Mouse (Mus musculus) hindbrain, embryonic 12.5 days (tissue): ENCODE results near the gene Tmem191c. TPM values are rescaled to one million over a fixed set of nuclear protein-coding genes. Genes with fewer than 3 reads are reported as not detected.

ENCODE experiments used
- ATAC-seq: fragments of 200-750 bp; cut with Nextera tagmentation; 2 replicates; pipeline ENCODE4 v1.8.0; 2017; ENCODE audit warnings: moderate TSS enrichment; ENCODE audit not compliant: low FRiP score
- H3K27ac ChIP-seq: fragments of 300-500 bp; sonication (generic); 2 replicates; pipeline ENCODE4 v1.5.1; 2016; ENCODE audit warnings: mild to moderate bottlenecking
- H3K27me3 ChIP-seq: fragments of 300-500 bp; sonication (generic); 2 replicates; pipeline ENCODE4 v1.6.1; 2016; ENCODE audit warnings: mild to moderate bottlenecking
- H3K36me3 ChIP-seq: fragments of 300-500 bp; sonication (generic); 2 replicates; pipeline ENCODE4 v1.6.1; 2016; ENCODE audit warnings: mild to moderate bottlenecking
- H3K4me1 ChIP-seq: fragments of 300-500 bp; sonication (generic); 2 replicates; pipeline ENCODE4 v1.6.1; 2016
- H3K4me2 ChIP-seq: fragments of 300-500 bp; sonication (generic); replicated peaks from 2 replicates; pipeline ENCODE4 v1.6.1; 2016; ENCODE audit warnings: mild to moderate bottlenecking
- H3K4me3 ChIP-seq: fragments of 300-500 bp; sonication (generic); 2 replicates; pipeline ENCODE4 v1.5.1; 2016; ENCODE audit warnings: mild to moderate bottlenecking
- H3K9ac ChIP-seq: fragments of 300-500 bp; sonication (generic); 2 replicates; pipeline ENCODE4 v1.6.1; 2016; ENCODE audit warnings: mild to moderate bottlenecking, moderate library complexity
- H3K9me3 ChIP-seq: fragments of 300-500 bp; sonication (generic); replicated peaks from 2 replicates; pipeline ENCODE4 v1.6.1; 2016; ENCODE audit warnings: mild to moderate bottlenecking
- WGBS: fragments of 180-500 bp; shearing (Covaris S2); methylation state at CpG from one replicate; pipeline ENCODE4 v1.1.7; 2016; 5-methylcytosine and 5-hydroxymethylcytosine counted together
- polyA plus RNA-seq: library from polyadenylated mRNA; unstranded; fragments of >200 nt; fragmentation: Nextera tagmentation; extraction: Ambion mirVana; gene quantifications from 2 replicates; pipeline ENCODE4 v1.2.1, GENCODE M21; 2016

Tmem191c gene
- polyA plus RNA-seq, 1 experiment from 2014 or later, result 19.6 TPM

DNA sequence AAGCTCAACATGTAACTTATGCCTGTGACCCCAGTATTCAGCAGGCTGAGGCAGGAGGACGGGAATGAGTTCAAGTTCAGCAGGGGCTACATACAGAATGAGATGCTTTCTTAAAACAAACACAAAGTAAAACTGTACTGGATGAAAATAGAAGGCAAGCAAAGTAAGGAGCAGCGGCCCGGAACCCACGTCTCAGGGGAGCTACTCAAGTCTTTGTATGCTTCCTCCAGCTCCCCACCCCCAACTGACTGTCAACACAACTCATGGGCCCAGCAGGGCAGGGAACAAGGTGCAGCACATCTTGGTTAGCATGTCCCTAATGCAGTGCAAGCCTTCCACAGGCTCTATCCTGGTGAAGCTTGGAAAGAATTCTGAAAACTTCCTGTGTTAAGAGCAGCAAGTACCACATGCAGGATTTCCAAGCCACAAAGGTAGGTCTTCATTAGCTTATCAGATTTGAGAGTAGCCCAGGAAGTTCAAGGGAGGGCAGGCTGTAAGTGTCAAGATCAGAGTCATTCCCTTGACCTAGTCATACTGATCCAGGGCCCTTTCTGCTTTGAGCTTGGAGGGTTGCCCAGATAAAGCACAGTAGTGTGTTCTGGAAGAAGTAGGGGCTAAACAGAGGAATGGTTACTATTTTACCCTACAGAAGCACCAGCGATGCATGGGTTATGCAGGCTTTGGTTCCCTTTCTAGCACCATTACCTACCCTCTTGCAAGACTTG, 27.8 kb downstream of the Tmem191c start:
- Histone ChIP-seq H3K27ac (no peak overlapping the region), H3K9me3 (no peaks in the 10 kb centered on the region), H3K36me3 (peaks cover 89% of the 10 kb centered on the region), H3K9ac (no peak overlapping the region), H3K4me1 (no peaks in the 10 kb centered on the region), H3K4me2 (no peak overlapping the region), H3K4me3 (no peak overlapping the region), H3K27me3 (no peaks in the 10 kb centered on the region)
- WGBS, result 76% methylated on average over 5 of the region's 5 CpGs
- ATAC-seq, result no peak

DNA sequence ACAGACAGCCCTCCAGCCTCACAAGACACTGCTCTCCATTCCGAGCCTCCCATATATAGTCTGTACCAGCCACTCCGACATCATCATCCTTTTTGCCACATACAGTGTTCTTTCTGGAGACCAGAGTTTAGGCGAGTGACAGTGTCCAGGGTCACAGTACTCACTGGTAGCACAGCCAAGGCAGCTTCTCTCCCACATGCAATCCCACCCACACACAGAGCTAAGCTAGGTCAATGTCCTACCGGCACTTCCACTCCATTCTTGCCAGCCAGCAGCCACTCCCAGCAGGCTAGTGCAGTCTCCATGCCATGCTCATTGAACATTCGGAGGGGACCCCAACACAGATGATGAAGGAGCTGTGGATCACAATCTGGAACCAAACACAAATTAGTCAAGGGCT, 31.6 kb downstream of the Tmem191c start:
- H3K36me3 ChIP-seq, result peaks cover 86% of the 10 kb centered on the region
- no peaks in the 10 kb centered on the region for H3K9me3 ChIP-seq
- 94% methylated on average over 5 of the region's 5 CpGs for WGBS
- no peaks in the 10 kb centered on the region for H3K4me1 ChIP-seq
- no peaks in the 10 kb centered on the region for H3K27me3 ChIP-seq
- H3K9ac ChIP-seq, result no peak overlapping the region
- no peak overlapping the region for H3K27ac ChIP-seq
- no peak overlapping the region for H3K4me3 ChIP-seq
- H3K4me2 ChIP-seq, result no peak overlapping the region
- no peak for ATAC-seq

DNA sequence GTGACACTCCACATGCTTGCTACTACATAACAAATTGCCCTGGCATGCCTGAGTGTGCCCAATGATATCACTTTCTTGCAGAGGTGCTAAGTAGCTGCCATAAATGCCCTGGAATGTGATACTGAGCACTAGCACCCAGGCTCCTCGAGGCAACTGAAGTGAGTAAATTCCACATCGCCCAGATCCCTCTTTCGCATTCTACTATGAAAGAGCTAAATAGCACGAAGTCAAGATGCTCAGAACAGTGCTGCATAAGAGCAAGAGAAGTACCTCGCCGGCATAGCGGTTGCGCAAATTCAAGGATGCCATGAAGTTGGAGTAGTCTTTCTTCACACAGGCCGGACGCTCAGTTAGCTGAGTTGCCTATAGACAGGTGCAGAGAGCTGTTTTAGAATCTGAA, 33.2 kb downstream of the Tmem191c start:
- Histone ChIP-seq H3K27me3 (no peaks in the 10 kb centered on the region), H3K4me3 (no peak overlapping the region), H3K9ac (no peak overlapping the region), H3K27ac (no peak overlapping the region), H3K9me3 (no peaks in the 10 kb centered on the region), H3K4me1 (no peaks in the 10 kb centered on the region), H3K4me2 (no peak overlapping the region), H3K36me3 (peaks cover 84% of the 10 kb centered on the region)
- no peak for ATAC-seq
- WGBS, result 94% methylated on average over 10 of the region's 10 CpGs

DNA sequence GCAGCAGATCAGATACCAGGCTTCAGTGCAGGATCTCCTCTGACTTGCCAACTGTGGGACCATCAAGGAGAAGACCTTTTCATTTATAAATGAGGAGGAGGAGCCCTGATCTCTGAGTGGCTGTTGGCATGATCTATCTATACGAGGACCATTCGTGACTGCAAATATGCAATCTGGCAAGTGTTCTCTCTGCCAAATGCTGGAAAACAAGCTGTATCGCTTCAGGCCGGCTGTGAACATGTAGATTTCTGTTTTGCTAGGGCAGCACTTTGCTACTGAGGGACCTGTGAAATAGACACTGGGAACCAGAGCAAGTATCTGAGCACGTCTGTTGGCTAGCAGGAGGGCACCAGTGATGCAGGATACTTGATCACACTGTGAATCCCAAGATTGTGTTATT, 36.7 kb downstream of the Tmem191c start:
- no peaks in the 10 kb centered on the region for H3K4me1 ChIP-seq
- WGBS, result 91% methylated on average over 5 of the region's 5 CpGs

DNA sequence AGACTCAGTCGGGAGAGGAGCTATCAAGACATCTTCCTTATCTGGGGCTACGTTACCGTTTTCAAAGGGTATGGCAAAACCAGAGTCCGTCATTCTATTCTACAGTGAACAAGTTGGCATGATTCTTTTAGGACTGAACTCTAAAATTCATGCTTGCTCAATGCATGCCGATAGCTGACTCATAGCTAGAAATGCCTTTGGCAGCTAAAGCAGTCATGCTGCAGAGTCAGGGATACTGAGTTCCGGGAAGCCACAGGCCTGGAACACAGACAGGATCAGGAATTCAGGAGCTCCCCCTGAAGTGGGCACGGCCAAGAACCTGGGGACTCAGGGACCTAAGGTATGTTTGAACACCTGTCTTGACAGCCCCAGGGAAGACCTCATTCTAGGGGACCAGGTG, 40.7 kb downstream of the Tmem191c start:
- no peak overlapping the region for H3K9ac ChIP-seq
- no peaks in the 10 kb centered on the region for H3K9me3 ChIP-seq
- H3K4me1 ChIP-seq, result no peaks in the 10 kb centered on the region
- ATAC-seq, result no peak
- H3K27ac ChIP-seq, result no peak overlapping the region
- peaks cover 74% of the 10 kb centered on the region for H3K36me3 ChIP-seq
- no peak overlapping the region for H3K4me2 ChIP-seq
- WGBS, result 95% methylated on average over 7 of the region's 7 CpGs
- no peak overlapping the region for H3K4me3 ChIP-seq
- no peaks in the 10 kb centered on the region for H3K27me3 ChIP-seq

More for the DNA sequence above, 36.7 kb downstream of the Tmem191c start:
- Histone ChIP-seq H3K4me2 (no peak overlapping the region), H3K9ac (no peak overlapping the region), H3K27ac (no peak overlapping the region), H3K9me3 (no peaks in the 10 kb centered on the region), H3K27me3 (no peaks in the 10 kb centered on the region), H3K36me3 (peaks cover 89% of the 10 kb centered on the region), H3K4me3 (no peak overlapping the region)
- ATAC-seq, result no peak

DNA sequence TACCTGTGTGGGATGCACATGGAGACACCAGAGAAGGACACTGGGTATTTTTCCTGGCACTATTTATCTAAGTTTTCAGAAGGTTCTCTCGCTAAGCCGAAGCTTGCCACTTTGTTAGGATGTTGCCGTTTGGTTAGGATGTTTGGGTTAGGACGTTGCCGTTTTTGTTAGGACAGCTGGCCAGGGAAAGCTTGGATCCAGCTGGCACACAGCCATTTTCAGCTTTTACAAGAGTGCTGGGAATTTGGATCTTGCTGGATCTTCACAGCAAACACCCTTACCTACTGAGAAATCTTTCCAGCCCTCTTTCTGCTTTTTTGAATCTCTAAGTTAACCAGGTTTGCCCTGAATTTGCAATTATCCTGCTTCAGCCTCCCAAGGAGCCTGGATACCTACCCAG, 45.6 kb downstream of the Tmem191c start:
- Histone ChIP-seq H3K9ac (no peak overlapping the region), H3K4me1 (no peaks in the 10 kb centered on the region), H3K4me3 (no peak overlapping the region), H3K9me3 (no peaks in the 10 kb centered on the region), H3K27ac (no peak overlapping the region), H3K27me3 (no peaks in the 10 kb centered on the region), H3K4me2 (no peak overlapping the region), H3K36me3 (peaks cover 66% of the 10 kb centered on the region)
- ATAC-seq, result no peak
- 84% methylated on average over 5 of the region's 5 CpGs for WGBS

DNA sequence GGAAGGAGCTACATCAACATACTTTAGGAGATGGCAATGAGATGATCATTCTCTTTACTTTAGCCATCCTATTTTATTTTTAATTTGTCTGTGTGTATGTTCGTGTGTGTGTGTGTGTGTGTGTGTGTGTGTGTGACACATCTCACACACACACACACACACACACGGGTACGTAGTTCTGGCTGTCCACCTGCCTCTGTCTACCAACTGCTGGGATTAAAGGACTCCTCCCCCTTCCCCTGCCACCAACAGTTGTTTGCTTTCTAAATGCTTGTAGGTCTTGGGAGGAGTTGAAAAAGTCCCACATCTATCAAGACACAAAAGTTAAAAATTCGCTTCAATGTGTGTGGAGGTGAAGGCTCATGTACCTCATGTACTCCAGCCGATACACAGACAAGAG, 48.9 kb downstream of the Tmem191c start:
- Histone ChIP-seq H3K4me3 (no peak overlapping the region), H3K9me3 (no peaks in the 10 kb centered on the region), H3K4me1 (no peaks in the 10 kb centered on the region), H3K36me3 (peaks cover 62% of the 10 kb centered on the region), H3K9ac (no peak overlapping the region), H3K27ac (no peak overlapping the region), H3K27me3 (no peaks in the 10 kb centered on the region), H3K4me2 (no peak overlapping the region)
- no peak for ATAC-seq
- 80% methylated on average over 5 of the region's 5 CpGs for WGBS

DNA sequence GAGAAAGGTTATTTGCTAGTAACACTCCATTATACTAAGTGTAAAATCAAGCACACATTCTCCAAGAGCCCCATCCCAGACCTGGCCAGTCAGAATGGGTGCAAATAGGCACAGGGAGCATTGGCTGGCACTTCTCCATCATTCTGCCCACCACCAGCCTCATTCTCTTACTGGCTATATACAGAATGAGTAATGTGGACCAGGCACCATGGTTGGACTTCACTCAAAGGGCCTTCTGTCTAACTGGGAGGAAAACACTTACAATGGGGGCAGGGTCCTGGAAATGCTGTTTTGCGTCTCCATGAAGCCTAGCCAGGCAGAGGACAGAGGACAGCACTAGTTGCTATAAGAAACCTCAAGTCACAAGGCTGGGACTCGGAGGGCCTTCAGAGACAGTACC, 50.2 kb downstream of the Tmem191c start:
- H3K4me2 ChIP-seq, result no peak overlapping the region
- no peaks in the 10 kb centered on the region for H3K27me3 ChIP-seq
- H3K36me3 ChIP-seq, result peaks cover 62% of the 10 kb centered on the region
- H3K4me3 ChIP-seq, result no peak overlapping the region
- no peak overlapping the region for H3K9ac ChIP-seq
- no peaks in the 10 kb centered on the region for H3K4me1 ChIP-seq
- 83% methylated on average over 2 of the region's 2 CpGs for WGBS
- no peak for ATAC-seq
- no peaks in the 10 kb centered on the region for H3K9me3 ChIP-seq
- H3K27ac ChIP-seq, result no peak overlapping the region

DNA sequence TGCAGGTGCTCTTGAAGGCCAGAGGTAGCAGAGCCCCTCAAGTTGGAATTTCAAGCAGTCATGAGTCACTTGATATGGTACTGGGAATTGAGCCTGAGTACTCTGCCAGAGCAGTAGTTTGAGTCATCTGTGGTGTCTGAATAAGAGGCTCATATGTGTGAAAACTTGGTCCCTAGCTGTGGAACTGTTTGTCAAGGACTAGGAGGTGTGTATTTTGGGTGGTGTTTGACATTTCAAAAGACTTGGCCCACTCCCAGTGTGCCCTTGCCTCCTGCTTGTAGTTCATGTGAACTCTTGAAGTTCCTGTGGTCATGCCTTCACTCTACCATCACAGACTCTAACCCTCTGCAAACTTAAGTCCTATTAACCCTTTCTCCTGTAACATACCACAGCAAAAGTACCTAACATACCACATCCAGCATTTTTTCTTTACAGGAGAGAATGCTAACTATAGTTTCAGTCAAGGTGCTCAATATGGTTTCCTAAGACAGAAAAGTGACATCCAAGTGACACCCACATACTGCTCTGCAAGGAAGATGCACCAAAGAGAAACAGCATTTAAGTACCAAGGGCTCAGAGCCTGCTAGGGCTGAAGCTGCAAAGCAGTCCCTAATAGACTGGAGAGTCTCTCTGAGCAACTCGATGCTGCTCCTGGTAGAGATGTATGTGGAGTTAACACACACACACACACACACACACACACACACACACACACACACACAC, 54.1 kb downstream of the Tmem191c start:
- Histone ChIP-seq H3K4me1 (no peaks in the 10 kb centered on the region), H3K4me3 (no peak overlapping the region), H3K9ac (no peak overlapping the region), H3K9me3 (no peaks in the 10 kb centered on the region), H3K36me3 (peaks cover 29% of the 10 kb centered on the region), H3K4me2 (no peak overlapping the region), H3K27ac (no peak overlapping the region), H3K27me3 (no peaks in the 10 kb centered on the region)
- WGBS, result 80% methylated on average over 1 of the region's 1 CpGs
- ATAC-seq, result no peak

DNA sequence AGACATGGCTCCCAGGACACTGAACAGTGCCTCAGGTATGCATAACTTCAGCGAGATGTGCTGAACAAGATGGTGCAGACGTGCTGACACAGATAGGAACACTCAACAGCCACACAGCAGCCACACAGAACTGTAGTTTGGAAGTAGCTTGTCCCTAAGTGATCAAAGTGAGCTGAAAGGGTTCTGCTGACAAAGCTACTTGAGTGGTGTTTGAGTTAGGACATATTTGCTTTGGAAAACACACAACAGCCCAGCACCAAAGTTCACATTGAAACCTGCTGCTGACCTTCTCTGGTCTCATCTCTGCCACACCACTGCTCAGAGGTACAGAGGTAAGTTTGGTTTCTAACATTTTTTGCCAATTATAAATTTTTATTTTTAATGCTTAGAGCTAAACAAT, 55.2 kb downstream of the Tmem191c start, which contains the start of gene Serpind1:
Gene Serpind1, plus strand, starts transcription at position 256 of the 400 bp plus-strand sequence.
- H3K36me3 ChIP-seq, result peaks cover 24% of the 10 kb centered on the region
- no peak within 1 kb of the TSS for H3K27ac ChIP-seq
- no peak within 1 kb of the TSS for H3K4me2 ChIP-seq
- H3K9me3 ChIP-seq, result no peaks in the 10 kb centered on the region
- no peak within 1 kb of the TSS for H3K4me3 ChIP-seq
- no peak for ATAC-seq
- no peaks in the 10 kb centered on the region for H3K27me3 ChIP-seq
- H3K4me1 ChIP-seq, result no peaks in the 10 kb centered on the region
- 67% methylated on average over 2 of the region's 2 CpGs for WGBS
- H3K9ac ChIP-seq, result no peak within 1 kb of the TSS

DNA sequence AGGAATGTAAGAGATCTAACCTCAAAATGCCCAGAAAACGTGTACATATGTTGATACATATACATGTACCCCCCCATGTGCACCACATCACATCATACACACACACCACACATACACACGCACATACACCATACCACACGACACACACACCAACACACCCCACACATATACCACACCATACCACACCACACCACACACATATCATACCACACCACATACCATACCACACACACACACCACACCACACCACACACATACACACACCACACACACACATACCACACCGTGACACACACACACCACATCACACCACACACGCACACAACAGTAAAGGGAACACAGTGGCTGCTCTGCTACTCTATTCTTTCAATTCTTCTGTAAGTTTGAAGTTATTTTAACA, 56.0 kb downstream of the Tmem191c start:
- 94% methylated on average over 5 of the region's 5 CpGs for WGBS
- Histone ChIP-seq H3K36me3 (peaks cover 28% of the 10 kb centered on the region), H3K27me3 (no peaks in the 10 kb centered on the region), H3K4me3 (no peak overlapping the region), H3K4me2 (no peak overlapping the region), H3K9me3 (no peaks in the 10 kb centered on the region), H3K9ac (no peak overlapping the region), H3K27ac (no peak overlapping the region), H3K4me1 (no peaks in the 10 kb centered on the region)
- ATAC-seq, result no peak
